Mouse (Mus musculus): ENCODE results near the gene Map4. TPM values are rescaled to one million over a fixed set of nuclear protein-coding genes. Genes with fewer than 3 reads are reported as not detected.

The Map4 gene
- polyA plus RNA-seq (2012; rRNA removed) (13.5 and 16.0 TPM in 2 replicates), polyA plus RNA-seq (2014; fragmentation: Nextera tagmentation; extraction: Ambion mirVana) (6.6 and 7.7 TPM in 2 replicates)

- peak within 1 kb of the TSS; percentile 86 for H3K4me2 ChIP-seq (ENCODE audit: low read depth)
- H3K27me3 ChIP-seq (ENCODE audit: control insufficient read depth, insufficient read depth, low read length): peaks cover 12% of the 10 kb centered on the region
- 0 out of 2 replicates have a peak within 1 kb of the TSS, but pooled peaks have one; percentile 13 for H3K27ac ChIP-seq
- H3K4me1 ChIP-seq (replicated peaks; ENCODE audit: control insufficient read depth in 2 of 2, insufficient read depth in 2 of 2, low read length in 1 of 2): peaks cover 0 to 2% of the 10 kb centered on the region in 2 experiments; a peak in 2 of 4 replicates
- no peaks in the 10 kb centered on the region for H3K36me3 ChIP-seq (replicated peaks; ENCODE audit: control insufficient read depth, insufficient read depth, low read depth)
- peak; percentile 83 to 85 (median 85) for DNase-seq (ENCODE audit: low read depth in 3 of 3, low spot score in 3 of 3)
- peak within 1 kb of the TSS; percentile 58 for H3K9ac ChIP-seq (replicated peaks)
- peak; percentile 46 for TF ChIP-seq CTCF (IDR thresholded peaks at IDR 0.05; ENCODE audit: low read depth)
- no peak; the same call in 1 of the 2 replicates for TF ChIP-seq EP300 (IDR thresholded peaks at IDR 0.05; ENCODE audit: low read depth)
- peak; percentile 98 for ATAC-seq (ENCODE audit: insufficient read depth)
- WGBS (ENCODE audit: insufficient replicate concordance): under 1% methylated on average over 93 of the region's 94 CpGs
- H3K9me3 ChIP-seq (ENCODE audit: control insufficient read depth, low read length): no peaks in the 10 kb centered on the region
- peak within 1 kb of the TSS; percentile 59 to 65 for H3K4me3 ChIP-seq (ENCODE audit: insufficient read depth in 1 of 2, low read depth in 2 of 2, low read length in 2 of 2)
These were observed at the start of gene Map4 for GRCm38 (mm10) chr9:109931257-109932171. Map4 (plus strand) TSS chr9:109931460.

GRCm38 (mm10) chr9:109886259-109886658, 45.0 kb upstream of the Map4 start:
- H3K4me3 ChIP-seq (ENCODE audit: insufficient read depth in 1 of 2, low read depth in 2 of 2, low read length in 2 of 2): no peak overlapping the region
- H3K27me3 ChIP-seq (ENCODE audit: control insufficient read depth, insufficient read depth, low read length): no peaks in the 10 kb centered on the region
- no peaks in the 10 kb centered on the region for H3K4me1 ChIP-seq (replicated peaks; ENCODE audit: control insufficient read depth in 2 of 2, insufficient read depth in 2 of 2, low read length in 1 of 2)
- peaks cover 99% of the 10 kb centered on the region for H3K36me3 ChIP-seq (replicated peaks; ENCODE audit: control insufficient read depth, insufficient read depth, low read depth)
- H3K9me3 ChIP-seq (ENCODE audit: control insufficient read depth, low read length): no peaks in the 10 kb centered on the region
- H3K9ac ChIP-seq (replicated peaks): no peak overlapping the region
- no peak for DNase-seq (ENCODE audit: low read depth in 3 of 3, low spot score in 3 of 3)
- H3K27ac ChIP-seq: no peak overlapping the region
- 59% methylated on average over 4 of the region's 4 CpGs for WGBS (ENCODE audit: insufficient replicate concordance)
- H3K4me2 ChIP-seq (ENCODE audit: low read depth): no peak overlapping the region
- TF ChIP-seq CTCF (IDR thresholded peaks at IDR 0.05; ENCODE audit: low read depth) (no peak), EP300 (IDR thresholded peaks at IDR 0.05; ENCODE audit: low read depth) (no peak)
- ATAC-seq (ENCODE audit: insufficient read depth): no peak

GRCm38 (mm10) chr9:109887321-109887720, 43.9 kb upstream of the Map4 start:
- H3K4me2 ChIP-seq (ENCODE audit: low read depth): no peak overlapping the region
- DNase-seq (ENCODE audit: low read depth in 3 of 3, low spot score in 3 of 3): no peak
- ATAC-seq (ENCODE audit: insufficient read depth): no peak

GRCm38 (mm10) chr9:109891501-109891900, 39.8 kb upstream of the Map4 start:
- no peak for ATAC-seq (ENCODE audit: insufficient read depth)
- WGBS (ENCODE audit: insufficient replicate concordance): 83% methylated on average over 8 of the region's 8 CpGs

More at GRCm38 (mm10) chr9:109887321-109887720, 43.9 kb upstream of the Map4 start:
- Histone ChIP-seq H3K9ac (replicated peaks) (no peak overlapping the region), H3K9me3 (ENCODE audit: control insufficient read depth, low read length) (no peaks in the 10 kb centered on the region), H3K36me3 (replicated peaks; ENCODE audit: control insufficient read depth, insufficient read depth, low read depth) (peaks cover 99% of the 10 kb centered on the region), H3K27me3 (ENCODE audit: control insufficient read depth, insufficient read depth, low read length) (no peaks in the 10 kb centered on the region), H3K4me3 (ENCODE audit: insufficient read depth in 1 of 2, low read depth in 2 of 2, low read length in 2 of 2) (no peak overlapping the region), H3K4me1 (replicated peaks; ENCODE audit: control insufficient read depth in 2 of 2, insufficient read depth in 2 of 2, low read length in 1 of 2) (no peaks in the 10 kb centered on the region), H3K27ac (no peak overlapping the region)
- WGBS (ENCODE audit: insufficient replicate concordance): 81% methylated on average over 5 of the region's 5 CpGs
- TF ChIP-seq EP300 (IDR thresholded peaks at IDR 0.05; ENCODE audit: low read depth) (no peak), CTCF (IDR thresholded peaks at IDR 0.05; ENCODE audit: low read depth) (no peak)

More at GRCm38 (mm10) chr9:109891501-109891900, 39.8 kb upstream of the Map4 start:
- no peaks in the 10 kb centered on the region for H3K9me3 ChIP-seq (ENCODE audit: control insufficient read depth, low read length)
- no peaks in the 10 kb centered on the region for H3K27me3 ChIP-seq (ENCODE audit: control insufficient read depth, insufficient read depth, low read length)
- H3K4me1 ChIP-seq (replicated peaks; ENCODE audit: control insufficient read depth in 2 of 2, insufficient read depth in 2 of 2, low read length in 1 of 2): peaks cover 0 to under 1% of the 10 kb centered on the region in 2 experiments; a peak in 1 of 4 replicates
- H3K4me2 ChIP-seq (ENCODE audit: low read depth): no peak overlapping the region
- no peak overlapping the region for H3K9ac ChIP-seq (replicated peaks)
- TF ChIP-seq CTCF (IDR thresholded peaks at IDR 0.05; ENCODE audit: low read depth): no peak
- no peak overlapping the region for H3K4me3 ChIP-seq (ENCODE audit: insufficient read depth in 1 of 2, low read depth in 2 of 2, low read length in 2 of 2)
- no peak for DNase-seq (ENCODE audit: low read depth in 3 of 3, low spot score in 3 of 3)
- no peak overlapping the region for H3K27ac ChIP-seq
- peaks cover 77% of the 10 kb centered on the region for H3K36me3 ChIP-seq (replicated peaks; ENCODE audit: control insufficient read depth, insufficient read depth, low read depth)

All from liver, embryonic 14.5 days (tissue).